Mouse (Mus musculus): ENCODE results near the gene Clstn2.
A peak's percentile ranks its signal among the peaks of the same experiment; 100 is the strongest.

DNA sequence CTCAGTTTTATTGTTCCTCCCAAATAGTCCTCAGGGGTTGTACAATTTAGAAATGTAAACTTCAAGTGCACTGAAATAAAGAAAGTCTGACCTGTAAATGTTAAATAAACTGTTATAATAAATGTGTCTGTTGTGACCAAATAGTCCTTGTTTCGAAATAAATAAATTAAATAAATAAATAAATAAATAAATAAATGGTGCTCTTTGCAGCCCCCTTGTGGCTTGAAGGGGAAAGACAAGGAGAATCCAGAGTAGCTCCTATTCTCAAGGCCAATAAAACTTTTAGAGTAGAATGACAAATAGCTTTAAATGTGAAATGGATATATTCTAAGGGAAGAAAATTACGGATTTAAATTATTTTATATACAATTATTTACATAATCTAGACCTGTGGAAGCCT, 2.3 kb downstream of the Clstn2 start:
- TF ChIP-seq CTCF (IDR thresholded peaks at IDR 0.05; ENCODE audit: low read depth), result peak; percentile 77
- no peak for TF ChIP-seq EP300 (optimal IDR thresholded peaks at IDR 0.05)

Measured in stomach, postnatal 0 days (tissue).